Mouse (Mus musculus): ENCODE measurements around the gene Gm17482. TPM values are rescaled to one million over a fixed set of nuclear protein-coding genes. Genes with fewer than 3 reads are reported as not detected.

The Gm17482 gene
- total RNA-seq, 2 experiments from 2014 or later: not detected

DNA sequence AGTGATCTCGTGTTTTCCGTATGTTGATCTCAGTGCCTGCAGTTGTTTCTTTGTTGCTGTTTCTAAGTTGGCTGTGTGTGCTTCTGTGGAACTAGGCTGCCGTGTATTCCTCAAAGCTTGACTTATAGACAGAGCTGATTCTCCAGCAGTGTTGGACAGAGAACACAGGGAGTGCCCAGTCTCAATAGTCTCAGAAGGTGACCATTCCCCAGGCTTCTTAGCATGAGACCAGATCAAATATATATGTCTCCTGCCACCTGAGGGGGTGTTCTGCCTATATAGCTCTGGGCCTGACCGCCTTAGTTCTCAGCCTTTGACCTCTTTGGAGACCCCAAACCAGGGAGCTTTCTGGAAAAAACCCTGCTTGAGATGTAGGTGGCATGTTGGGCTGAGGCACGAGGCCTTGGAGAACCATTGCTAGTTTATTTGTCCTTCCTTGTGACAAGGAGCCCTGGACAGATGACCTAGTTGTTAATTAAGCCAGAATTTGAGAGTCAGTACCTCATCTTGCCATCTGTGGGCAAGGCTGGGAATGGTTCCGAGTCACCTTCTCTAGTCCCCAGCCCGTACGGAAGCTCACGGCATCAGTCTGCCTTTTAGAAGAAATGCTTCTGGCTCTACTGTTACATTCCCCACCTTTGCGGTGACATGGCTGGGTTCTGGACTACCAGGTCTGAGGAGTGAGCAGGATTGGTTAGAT, 48.1 kb downstream of the Gm17482 start:
- intact Hi-C loops (cut with DNase I): no loop called here
- H3K4me3 ChIP-seq: no peak overlapping the region
- no peak for DNase-seq (ENCODE audit: extremely low spot score in 1 of 2, low spot score in 2 of 2)
- H3K27ac ChIP-seq: no peak overlapping the region
- no peak for TF ChIP-seq CTCF (IDR thresholded peaks at IDR 0.05)

DNA sequence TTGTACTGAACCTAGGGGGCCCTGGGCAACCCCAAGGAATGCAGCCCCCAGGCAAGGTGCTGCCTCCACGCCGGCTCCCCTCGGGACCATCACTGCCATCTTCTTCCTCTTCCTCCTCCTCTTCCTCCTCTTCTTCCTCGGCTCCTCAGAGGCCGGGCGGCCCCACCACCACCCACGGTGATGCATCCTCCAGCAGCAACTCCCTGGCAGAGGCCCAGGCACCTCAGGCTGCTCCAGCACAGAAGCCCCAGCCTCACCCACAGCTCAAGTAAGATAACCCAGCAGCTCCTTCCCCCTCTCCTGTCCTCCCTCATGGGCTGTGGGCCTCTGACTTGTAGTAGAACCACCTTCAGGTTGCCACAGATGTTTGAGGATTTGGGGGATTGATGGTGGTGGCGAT, 50.9 kb downstream of the Gm17482 start:
- Histone ChIP-seq H3K27ac (peak overlapping the region; percentile 25; the same call in 1 of the 2 replicates), H3K4me3 (no peak overlapping the region)
- DNase-seq (ENCODE audit: extremely low spot score in 1 of 2, low spot score in 2 of 2): peak in 1 of 2 experiments; percentile 36
- no peak for TF ChIP-seq CTCF (IDR thresholded peaks at IDR 0.05)
- intact Hi-C loops (cut with DNase I): no loop called here

GRCm38 (mm10) chr6:115279639-115280038, 52.5 kb downstream of the Gm17482 start:
- H3K27ac ChIP-seq: no peak overlapping the region
- no peak overlapping the region for H3K4me3 ChIP-seq
- no peak for TF ChIP-seq CTCF (IDR thresholded peaks at IDR 0.05)
- intact Hi-C loops (cut with DNase I): no loop called here
- peak in 1 of 2 experiments; percentile 7 for DNase-seq (ENCODE audit: extremely low spot score in 1 of 2, low spot score in 2 of 2)

DNA sequence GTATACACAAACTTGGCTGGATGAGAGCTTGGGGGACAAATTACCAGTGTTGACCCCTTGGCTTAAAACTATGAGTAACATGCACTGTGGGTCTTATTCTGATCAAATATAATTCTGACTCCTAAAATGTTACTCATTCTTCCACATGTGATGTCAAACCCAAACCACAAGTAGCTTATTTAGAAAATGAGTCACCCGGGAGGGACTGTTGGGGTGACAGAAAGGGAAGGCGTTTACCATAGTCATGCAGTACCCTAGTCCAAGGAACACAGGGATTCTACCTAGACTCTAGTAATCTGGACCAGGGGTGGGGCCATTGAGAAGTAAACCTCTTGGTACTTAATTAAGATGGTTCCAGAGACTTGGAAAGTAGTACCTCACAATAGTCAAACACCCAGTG, 57.0 kb downstream of the Gm17482 start:
- Histone ChIP-seq H3K4me3 (no peak overlapping the region), H3K27ac (no peak overlapping the region)
- intact Hi-C loops (cut with DNase I): no loop called here
- peak in 1 of 2 experiments; percentile 10 for DNase-seq (ENCODE audit: extremely low spot score in 1 of 2, low spot score in 2 of 2)
- no peak for TF ChIP-seq CTCF (IDR thresholded peaks at IDR 0.05)

- H3K27ac ChIP-seq: peak overlapping the region; percentile 30
- no peak overlapping the region for H3K4me3 ChIP-seq
- TF ChIP-seq CTCF (IDR thresholded peaks at IDR 0.05): no peak
- DNase-seq (ENCODE audit: extremely low spot score in 1 of 2, low spot score in 2 of 2): no peak
- intact Hi-C loops (cut with DNase I): loop anchor here (5.0 kb wide), 2 partner anchors 36 to 76 kb away; partner anchors contain the start of gene Pparg
Measured at GRCm38 (mm10) chr6:115286441-115286840, 59.3 kb downstream of the Gm17482 start.

- DNase-seq (ENCODE audit: extremely low spot score in 1 of 2, low spot score in 2 of 2): no peak
- intact Hi-C loops (cut with DNase I): loop anchor here (5.0 kb wide), 2 partner anchors 34 to 74 kb away; partner anchors contain the start of gene Pparg
Measured at GRCm38 (mm10) chr6:115288223-115288622, 61.1 kb downstream of the Gm17482 start.

DNA sequence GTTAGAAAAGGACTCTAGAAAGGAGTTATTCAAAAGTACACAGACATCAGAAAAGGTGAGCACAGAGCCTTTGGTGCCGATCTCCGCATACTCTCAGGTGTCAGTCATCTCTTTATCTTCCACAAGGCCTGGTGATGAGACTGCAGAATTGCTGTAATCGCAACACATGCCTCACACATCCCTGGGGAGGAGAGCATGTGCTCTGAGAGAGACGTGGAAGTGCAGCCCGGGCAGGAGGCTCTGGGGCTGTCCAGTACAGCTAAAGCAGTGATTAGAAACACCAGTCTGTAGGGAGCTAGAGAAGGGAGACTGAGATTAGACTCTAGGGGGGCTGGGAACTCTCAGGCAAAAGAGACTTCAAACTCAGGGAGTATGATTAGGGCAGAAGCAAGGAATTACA, 63.4 kb downstream of the Gm17482 start:
- no peak overlapping the region for H3K27ac ChIP-seq
- intact Hi-C loops (cut with DNase I): no loop called here
- DNase-seq (ENCODE audit: extremely low spot score in 1 of 2, low spot score in 2 of 2): no peak

More at GRCm38 (mm10) chr6:115288223-115288622, 61.1 kb downstream of the Gm17482 start:
- no peak for TF ChIP-seq CTCF (IDR thresholded peaks at IDR 0.05)
- no peak overlapping the region for H3K4me3 ChIP-seq
- no peak overlapping the region for H3K27ac ChIP-seq

DNA sequence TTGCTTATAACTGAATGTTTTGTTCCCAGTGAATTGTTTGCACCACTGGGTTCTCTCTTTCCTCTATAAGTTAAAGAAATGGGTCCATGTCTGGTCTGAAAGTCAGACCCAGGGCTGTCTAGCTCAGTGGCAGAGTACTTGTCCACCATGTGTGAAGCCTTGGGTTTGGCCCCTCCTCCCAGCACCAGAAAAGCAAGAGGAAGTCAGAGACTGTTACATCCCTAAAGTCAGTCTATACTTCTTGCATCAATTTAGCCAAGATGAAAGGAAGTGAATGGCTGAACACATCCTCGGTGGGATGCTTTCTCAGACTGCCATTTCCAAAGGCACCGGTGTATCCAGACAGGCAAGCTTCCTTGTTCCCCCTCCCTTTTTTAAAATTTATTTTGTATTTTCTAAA, 63.9 kb downstream of the Gm17482 start:
- intact Hi-C loops (cut with DNase I): no loop called here
- H3K27ac ChIP-seq: peak overlapping the region; percentile 76
- no peak for TF ChIP-seq CTCF (IDR thresholded peaks at IDR 0.05)

More for the DNA sequence above, 63.4 kb downstream of the Gm17482 start:
- no peak overlapping the region for H3K4me3 ChIP-seq
- no peak for TF ChIP-seq CTCF (IDR thresholded peaks at IDR 0.05)

DNA sequence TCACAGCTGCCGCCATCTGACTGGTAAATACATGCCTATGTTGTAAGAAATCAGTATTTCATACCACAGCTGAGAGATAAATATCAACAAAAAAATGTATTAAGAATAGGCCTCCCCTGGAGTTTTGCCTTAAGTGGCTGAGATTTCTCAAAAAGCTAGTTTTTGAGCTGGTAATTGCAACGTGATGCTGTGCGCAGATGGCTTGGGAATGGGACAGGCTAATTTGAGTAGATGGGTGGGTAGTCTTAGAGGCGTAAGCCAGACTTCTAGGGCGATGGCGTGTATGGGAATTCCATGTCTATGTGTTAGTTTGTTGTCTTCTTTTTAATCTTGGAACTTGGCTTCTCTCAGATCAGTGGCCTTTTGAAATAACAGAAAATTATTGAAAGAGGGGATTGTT, 64.7 kb downstream of the Gm17482 start:
- intact Hi-C loops (cut with DNase I): loop anchor here (2.0 kb wide), 1 partner anchor 21 kb away; no protein-coding TSS in a partner anchor
- Histone ChIP-seq H3K4me3 (no peak overlapping the region), H3K27ac (peak overlapping the region; percentile 80)
- no peak for TF ChIP-seq CTCF (IDR thresholded peaks at IDR 0.05)
- DNase-seq (ENCODE audit: extremely low spot score in 1 of 2, low spot score in 2 of 2): no peak

More for the DNA sequence above, 63.9 kb downstream of the Gm17482 start:
- no peak overlapping the region for H3K4me3 ChIP-seq
- no peak for DNase-seq (ENCODE audit: extremely low spot score in 1 of 2, low spot score in 2 of 2)

DNA sequence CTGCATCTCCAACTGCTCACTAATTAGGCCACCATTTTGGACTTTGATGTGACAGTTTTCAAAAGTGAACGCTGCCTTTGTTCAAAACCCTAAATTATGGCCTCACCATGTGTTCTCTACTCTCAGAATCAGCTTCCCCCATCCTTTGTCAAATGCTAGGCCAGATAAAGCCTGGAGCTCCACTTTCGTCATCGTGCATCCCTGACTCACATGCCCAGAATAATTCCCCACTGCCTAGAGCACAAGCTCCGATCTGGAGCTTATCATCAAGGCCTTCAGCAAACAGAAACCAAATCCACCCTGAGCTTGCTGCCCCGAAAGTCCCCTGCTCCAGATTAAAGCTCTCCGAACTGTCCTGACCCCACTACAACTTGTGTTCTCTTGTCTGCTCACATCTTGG, 65.5 kb downstream of the Gm17482 start:
- TF ChIP-seq CTCF (IDR thresholded peaks at IDR 0.05): no peak
- peak overlapping the region; percentile 80 for H3K27ac ChIP-seq
- H3K4me3 ChIP-seq: no peak overlapping the region
- intact Hi-C loops (cut with DNase I): loop anchor here (2.0 kb wide), 1 partner anchor 20 kb away; no protein-coding TSS in a partner anchor
- no peak for DNase-seq (ENCODE audit: extremely low spot score in 1 of 2, low spot score in 2 of 2)

- Histone ChIP-seq H3K27ac (peak overlapping the region; percentile 45), H3K4me3 (no peak overlapping the region)
- intact Hi-C loops (cut with DNase I): loop anchor here (2.0 kb wide), 1 partner anchor 19 kb away; no protein-coding TSS in a partner anchor
- no peak for TF ChIP-seq CTCF (IDR thresholded peaks at IDR 0.05)
- DNase-seq (ENCODE audit: extremely low spot score in 1 of 2, low spot score in 2 of 2): no peak
Measured at GRCm38 (mm10) chr6:115293877-115294276, 66.7 kb downstream of the Gm17482 start.

DNA sequence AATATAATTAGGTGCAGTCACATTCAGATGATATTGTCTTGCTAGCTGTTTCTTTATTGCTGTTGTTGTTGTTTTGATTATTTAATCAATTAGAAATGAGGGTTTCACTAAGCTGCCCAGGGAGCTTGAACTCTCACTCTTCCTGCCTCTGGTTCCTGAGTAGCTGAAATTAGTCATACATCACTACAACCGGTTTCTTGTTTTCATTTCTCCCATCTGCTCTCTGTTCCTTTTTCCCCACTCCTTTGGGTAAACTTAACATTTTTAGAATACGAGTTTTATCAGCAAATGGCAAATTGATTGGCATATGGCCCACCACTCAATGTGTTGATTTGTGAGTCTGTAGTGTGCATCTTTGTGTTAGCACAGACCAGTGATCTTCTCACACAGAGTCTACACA, 80.0 kb downstream of the Gm17482 start:
- no peak for DNase-seq (ENCODE audit: extremely low spot score in 1 of 2, low spot score in 2 of 2)
- Histone ChIP-seq H3K27ac (no peak overlapping the region), H3K4me3 (no peak overlapping the region)
- intact Hi-C loops (cut with DNase I): no loop called here
- no peak for TF ChIP-seq CTCF (IDR thresholded peaks at IDR 0.05)

Other genes with a start within 250 kb of the Gm17482 start
- 10 to 100 TPM; 19.7 to 20.0 TPM for gene Tamm41, start 189.5 kb upstream of the Gm17482 start, total RNA-seq (2021)
- 100 to 1,000 TPM; 445 to 453 TPM for gene Syn2, start 92.4 kb upstream of the Gm17482 start, total RNA-seq (2021)
- gene Timp4, start 24.9 kb downstream of the Gm17482 start, total RNA-seq (2021): 10 to 100 TPM; 13.7 to 18.9 TPM
- gene Pparg, start 133.6 kb downstream of the Gm17482 start, total RNA-seq (2021): 10 to 100 TPM in 1 of 2 experiments, 1 to 10 TPM in 1; 8.1 to 10.3 TPM

Measured in left cerebral cortex, adult 2 months (tissue).